Mouse (Mus musculus): ENCODE results near the gene Tbc1d22a. TPM values are rescaled to one million over a fixed set of nuclear protein-coding genes. Genes with fewer than 3 reads are reported as not detected.
"Not testable (repeated sequence)": the region's sequence is repeated elsewhere in the genome, so short reads cannot be mapped to it uniquely, and the experiment has no call there.

Tbc1d22a gene
- polyA plus RNA-seq, 1 experiment from 2014 or later, result 15.3 TPM

GRCm38 (mm10) chr15:86219534-86220228 lies 5.4 kb downstream of the Tbc1d22a start:
- Histone ChIP-seq H3K36me3 (ENCODE audit: control insufficient read depth, insufficient read depth) (no peaks in the 10 kb centered on the region), H3K4me3 (ENCODE audit: low read depth, low read length) (no peak overlapping the region), H3K27ac (ENCODE audit: low read depth, low read length) (no peak overlapping the region), H3K9me3 (ENCODE audit: control insufficient read depth) (no peaks in the 10 kb centered on the region), H3K4me2 (replicated peaks; ENCODE audit: low read depth) (no peak overlapping the region), H3K9ac (ENCODE audit: low read depth, low read length) (no peak overlapping the region), H3K4me1 (replicated peaks; ENCODE audit: control insufficient read depth, insufficient read depth, low read length) (no peaks in the 10 kb centered on the region), H3K27me3 (replicated peaks; ENCODE audit: control insufficient read depth, insufficient read depth, low read length) (no peaks in the 10 kb centered on the region)
- no peak for ATAC-seq
- 85% methylated on average over 7 of the region's 7 CpGs for WGBS
- TF ChIP-seq CTCF (IDR thresholded peaks at IDR 0.05; ENCODE audit: low read depth), result no peak

GRCm38 (mm10) chr15:86220229-86220630 lies 6.0 kb downstream of the Tbc1d22a start:
- Histone ChIP-seq H3K4me3 (ENCODE audit: low read depth, low read length) (no peak overlapping the region), H3K9ac (ENCODE audit: low read depth, low read length) (no peak overlapping the region), H3K27me3 (replicated peaks; ENCODE audit: control insufficient read depth, insufficient read depth, low read length) (no peaks in the 10 kb centered on the region), H3K27ac (ENCODE audit: low read depth, low read length) (no peak overlapping the region), H3K36me3 (ENCODE audit: control insufficient read depth, insufficient read depth) (no peaks in the 10 kb centered on the region), H3K9me3 (ENCODE audit: control insufficient read depth) (no peaks in the 10 kb centered on the region), H3K4me1 (replicated peaks; ENCODE audit: control insufficient read depth, insufficient read depth, low read length) (no peaks in the 10 kb centered on the region), H3K4me2 (replicated peaks; ENCODE audit: low read depth) (no peak overlapping the region)
- 83% methylated on average over 5 of the region's 5 CpGs for WGBS
- ATAC-seq, result no peak
- no peak for TF ChIP-seq CTCF (IDR thresholded peaks at IDR 0.05; ENCODE audit: low read depth)

- no peak for TF ChIP-seq CTCF (IDR thresholded peaks at IDR 0.05; ENCODE audit: low read depth)
- WGBS, result 77% methylated on average over 4 of the region's 4 CpGs
- Histone ChIP-seq H3K4me3 (ENCODE audit: low read depth, low read length) (no peak overlapping the region), H3K4me1 (replicated peaks; ENCODE audit: control insufficient read depth, insufficient read depth, low read length) (no peaks in the 10 kb centered on the region), H3K4me2 (replicated peaks; ENCODE audit: low read depth) (no peak overlapping the region), H3K9me3 (ENCODE audit: control insufficient read depth) (no peaks in the 10 kb centered on the region), H3K27ac (ENCODE audit: low read depth, low read length) (no peak overlapping the region), H3K9ac (ENCODE audit: low read depth, low read length) (no peak overlapping the region), H3K27me3 (replicated peaks; ENCODE audit: control insufficient read depth, insufficient read depth, low read length) (no peaks in the 10 kb centered on the region), H3K36me3 (ENCODE audit: control insufficient read depth, insufficient read depth) (no peaks in the 10 kb centered on the region)
- no peak for ATAC-seq
Measured at GRCm38 (mm10) chr15:86220715-86221114, 6.5 kb downstream of the Tbc1d22a start.

GRCm38 (mm10) chr15:86221369-86221768 lies 7.1 kb downstream of the Tbc1d22a start:
- no peak overlapping the region for H3K9ac ChIP-seq (ENCODE audit: low read depth, low read length)
- ATAC-seq, result no peak
- no peaks in the 10 kb centered on the region for H3K36me3 ChIP-seq (ENCODE audit: control insufficient read depth, insufficient read depth)
- no peak overlapping the region for H3K4me3 ChIP-seq (ENCODE audit: low read depth, low read length)
- 79% methylated on average over 4 of the region's 4 CpGs for WGBS
- no peaks in the 10 kb centered on the region for H3K9me3 ChIP-seq (ENCODE audit: control insufficient read depth)
- no peak overlapping the region for H3K27ac ChIP-seq (ENCODE audit: low read depth, low read length)
- no peaks in the 10 kb centered on the region for H3K27me3 ChIP-seq (replicated peaks; ENCODE audit: control insufficient read depth, insufficient read depth, low read length)
- no peak overlapping the region for H3K4me2 ChIP-seq (replicated peaks; ENCODE audit: low read depth)
- no peaks in the 10 kb centered on the region for H3K4me1 ChIP-seq (replicated peaks; ENCODE audit: control insufficient read depth, insufficient read depth, low read length)
- no peak for TF ChIP-seq CTCF (IDR thresholded peaks at IDR 0.05; ENCODE audit: low read depth)

GRCm38 (mm10) chr15:86221901-86222300 lies 7.6 kb downstream of the Tbc1d22a start:
- not testable (repeated sequence) for H3K9ac ChIP-seq (ENCODE audit: low read depth, low read length); H3K9me3 ChIP-seq (ENCODE audit: control insufficient read depth); H3K36me3 ChIP-seq (ENCODE audit: control insufficient read depth, insufficient read depth); H3K27ac ChIP-seq (ENCODE audit: low read depth, low read length); H3K27me3 ChIP-seq (replicated peaks; ENCODE audit: control insufficient read depth, insufficient read depth, low read length); H3K4me3 ChIP-seq (ENCODE audit: low read depth, low read length); ATAC-seq; H3K4me2 ChIP-seq (replicated peaks; ENCODE audit: low read depth); H3K4me1 ChIP-seq (replicated peaks; ENCODE audit: control insufficient read depth, insufficient read depth, low read length)
- 78% methylated on average over 11 of the region's 11 CpGs for WGBS

GRCm38 (mm10) chr15:86224972-86225551 lies 10.8 kb downstream of the Tbc1d22a start:
- no peak overlapping the region for H3K9ac ChIP-seq (ENCODE audit: low read depth, low read length)
- no peak for ATAC-seq
- no peak overlapping the region for H3K4me2 ChIP-seq (replicated peaks; ENCODE audit: low read depth)
- no peaks in the 10 kb centered on the region for H3K4me1 ChIP-seq (replicated peaks; ENCODE audit: control insufficient read depth, insufficient read depth, low read length)
- no peak for TF ChIP-seq CTCF (IDR thresholded peaks at IDR 0.05; ENCODE audit: low read depth)
- no peaks in the 10 kb centered on the region for H3K36me3 ChIP-seq (ENCODE audit: control insufficient read depth, insufficient read depth)
- WGBS, result 86% methylated on average over 7 of the region's 7 CpGs
- H3K9me3 ChIP-seq (ENCODE audit: control insufficient read depth), result no peaks in the 10 kb centered on the region
- no peak overlapping the region for H3K4me3 ChIP-seq (ENCODE audit: low read depth, low read length)
- no peak overlapping the region for H3K27ac ChIP-seq (ENCODE audit: low read depth, low read length)
- no peaks in the 10 kb centered on the region for H3K27me3 ChIP-seq (replicated peaks; ENCODE audit: control insufficient read depth, insufficient read depth, low read length)

Data from intestine, postnatal 0 days (tissue).